Mouse (Mus musculus) heart, embryonic 13.5 days (tissue): ENCODE measurements around the gene Copa. TPM values are rescaled to one million over a fixed set of nuclear protein-coding genes. Genes with fewer than 3 reads are reported as not detected.
A peak's percentile ranks its signal among the peaks of the same experiment; 100 is the strongest.

Experiments used
- ATAC-seq: fragments of 200-750 bp; cut with Nextera tagmentation; 2 replicates; pipeline ENCODE4 v1.8.0; 2017; ENCODE audit warnings: moderate TSS enrichment; ENCODE audit not compliant: insufficient number of reproducible peaks, low FRiP score, low TSS enrichment; ENCODE audit errors: extremely low read depth
- H3K27ac ChIP-seq: fragments of 300-500 bp; sonication (generic); replicated peaks from 2 replicates; pipeline ENCODE4 v1.5.1; 2015; ENCODE audit warnings: moderate library complexity, mild to moderate bottlenecking, inconsistent platforms
- H3K27me3 ChIP-seq: fragments of 300-500 bp; sonication (generic); replicated peaks from 2 replicates; pipeline ENCODE4 v1.6.1; 2015; ENCODE audit warnings: mild to moderate bottlenecking, inconsistent platforms
- H3K36me3 ChIP-seq: fragments of 300-500 bp; sonication (generic); 2 replicates; pipeline ENCODE4 v1.6.1; 2015; ENCODE audit warnings: mild to moderate bottlenecking, inconsistent platforms
- H3K4me1 ChIP-seq: fragments of 300-500 bp; sonication (generic); 2 replicates; pipeline ENCODE4 v1.6.1; 2015; ENCODE audit warnings: inconsistent platforms
- H3K4me2 ChIP-seq: fragments of 300-500 bp; sonication (generic); 2 replicates; pipeline ENCODE4 v1.6.1; 2015; ENCODE audit warnings: inconsistent platforms, mild to moderate bottlenecking, moderate library complexity
- H3K4me3 ChIP-seq: fragments of 300-500 bp; sonication (generic); 2 replicates; pipeline ENCODE4 v1.5.1; 2015; ENCODE audit warnings: moderate library complexity, mild to moderate bottlenecking, inconsistent platforms
- H3K9ac ChIP-seq: fragments of 300-500 bp; sonication (generic); 2 replicates; pipeline ENCODE4 v1.6.1; 2015; ENCODE audit warnings: inconsistent platforms, mild to moderate bottlenecking, moderate library complexity
- H3K9me3 ChIP-seq: fragments of 300-500 bp; sonication (generic); 2 replicates; pipeline ENCODE4 v1.6.1; 2016; ENCODE audit warnings: inconsistent platforms
- WGBS: fragments of 180-500 bp; shearing (Covaris S2); methylation state at CpG from one replicate; pipeline ENCODE4 v1.1.7; 2015; ENCODE audit warnings: mixed read lengths; 5-methylcytosine and 5-hydroxymethylcytosine counted together
- polyA plus RNA-seq: library from polyadenylated mRNA; unstranded; fragments of >200 nt; fragmentation: Nextera tagmentation; extraction: Ambion mirVana; gene quantifications from 2 replicates; pipeline ENCODE4 v1.2.1, GENCODE M21; 2015

The Copa gene
- polyA plus RNA-seq, 1 experiment from 2014 or later: 163 TPM

- Histone ChIP-seq H3K36me3 (peaks cover 31% of the 10 kb centered on the region), H3K4me2 (peak within 1 kb of the TSS; percentile 70), H3K27me3 (no peaks in the 10 kb centered on the region), H3K27ac (peak within 1 kb of the TSS; percentile 98), H3K9me3 (no peaks in the 10 kb centered on the region), H3K4me3 (peak within 1 kb of the TSS; percentile 86), H3K4me1 (peaks cover 22% of the 10 kb centered on the region), H3K9ac (peak within 1 kb of the TSS; percentile 100)
- peak; percentile 98 for ATAC-seq
- under 1% methylated on average over 31 of the region's 42 CpGs for WGBS
Measured at GRCm38 (mm10) chr1:172147835-172148278, 65.5 kb downstream of the Copa start, which contains the start of gene Dcaf8. Dcaf8 (plus strand) TSS chr1:172148084.

GRCm38 (mm10) chr1:172148279-172148954, 66.1 kb downstream of the Copa start:
- 1% methylated on average over 40 of the region's 40 CpGs for WGBS
- Histone ChIP-seq H3K9ac (peak overlapping the region; percentile 100), H3K36me3 (peaks cover 36% of the 10 kb centered on the region)

GRCm38 (mm10) chr1:172148955-172149815, 66.9 kb downstream of the Copa start:
- H3K4me2 ChIP-seq: peak overlapping the region; percentile 70
- no peaks in the 10 kb centered on the region for H3K27me3 ChIP-seq
- H3K36me3 ChIP-seq: peaks cover 44% of the 10 kb centered on the region
- peak overlapping the region; percentile 98 for H3K27ac ChIP-seq
- peak overlapping the region; percentile 100 for H3K9ac ChIP-seq
- H3K9me3 ChIP-seq: no peaks in the 10 kb centered on the region
- peak overlapping the region; percentile 86 for H3K4me3 ChIP-seq
- WGBS: 13% methylated on average over 19 of the region's 19 CpGs
- no peak for ATAC-seq
- peaks cover 22% of the 10 kb centered on the region for H3K4me1 ChIP-seq

More at GRCm38 (mm10) chr1:172148279-172148954, 66.1 kb downstream of the Copa start:
- peak; percentile 31 for ATAC-seq
- Histone ChIP-seq H3K27ac (peak overlapping the region; percentile 98), H3K4me2 (peak overlapping the region; percentile 70), H3K4me1 (peaks cover 22% of the 10 kb centered on the region), H3K27me3 (no peaks in the 10 kb centered on the region), H3K4me3 (peak overlapping the region; percentile 86), H3K9me3 (no peaks in the 10 kb centered on the region)

GRCm38 (mm10) chr1:172154536-172154935, 72.2 kb downstream of the Copa start:
- Histone ChIP-seq H3K27ac (no peak overlapping the region), H3K4me3 (no peak overlapping the region), H3K9me3 (no peaks in the 10 kb centered on the region), H3K27me3 (no peaks in the 10 kb centered on the region), H3K36me3 (peaks cover 79% of the 10 kb centered on the region), H3K4me2 (no peak overlapping the region), H3K9ac (no peak overlapping the region), H3K4me1 (peaks cover 18% of the 10 kb centered on the region)
- WGBS: 89% methylated on average over 3 of the region's 3 CpGs
- ATAC-seq: no peak

GRCm38 (mm10) chr1:172155518-172155917, 73.2 kb downstream of the Copa start:
- H3K27ac ChIP-seq: no peak overlapping the region
- WGBS: 90% methylated on average over 3 of the region's 3 CpGs
- H3K4me3 ChIP-seq: no peak overlapping the region
- H3K9me3 ChIP-seq: no peaks in the 10 kb centered on the region
- H3K36me3 ChIP-seq: peaks cover 71% of the 10 kb centered on the region
- no peak overlapping the region for H3K9ac ChIP-seq
- no peak overlapping the region for H3K4me2 ChIP-seq
- H3K4me1 ChIP-seq: peaks cover 19% of the 10 kb centered on the region
- no peak for ATAC-seq
- H3K27me3 ChIP-seq: no peaks in the 10 kb centered on the region

- Histone ChIP-seq H3K36me3 (peaks cover 36% of the 10 kb centered on the region), H3K4me1 (peaks cover 40% of the 10 kb centered on the region), H3K27me3 (no peaks in the 10 kb centered on the region), H3K27ac (peak overlapping the region; percentile 87), H3K9ac (peak overlapping the region; percentile 17; the same call in 1 of the 2 replicates), H3K4me2 (peak overlapping the region; percentile 53), H3K9me3 (no peaks in the 10 kb centered on the region), H3K4me3 (no peak overlapping the region)
- WGBS: 32% methylated on average over 4 of the region's 4 CpGs
- no peak for ATAC-seq
Measured at GRCm38 (mm10) chr1:172159970-172160369, 77.6 kb downstream of the Copa start.

GRCm38 (mm10) chr1:172160508-172160907, 78.2 kb downstream of the Copa start:
- peak overlapping the region; percentile 53 for H3K4me2 ChIP-seq
- peak overlapping the region; percentile 87 for H3K27ac ChIP-seq
- peaks cover 36% of the 10 kb centered on the region for H3K36me3 ChIP-seq
- H3K9ac ChIP-seq: peak overlapping the region; percentile 17; the same call in 1 of the 2 replicates
- no peak overlapping the region for H3K4me3 ChIP-seq
- no peak for ATAC-seq
- peaks cover 40% of the 10 kb centered on the region for H3K4me1 ChIP-seq
- no peaks in the 10 kb centered on the region for H3K9me3 ChIP-seq
- H3K27me3 ChIP-seq: no peaks in the 10 kb centered on the region

- WGBS: 93% methylated on average over 1 of the region's 1 CpGs
Measured at GRCm38 (mm10) chr1:172162009-172162408, 79.7 kb downstream of the Copa start.

GRCm38 (mm10) chr1:172162959-172163358, 80.6 kb downstream of the Copa start:
- Histone ChIP-seq H3K36me3 (peaks cover 44% of the 10 kb centered on the region), H3K9me3 (no peaks in the 10 kb centered on the region), H3K9ac (0 out of 2 replicates have a peak overlapping the region, but pooled peaks have one; percentile 10), H3K27ac (no peak overlapping the region), H3K4me2 (no peak overlapping the region), H3K4me1 (peaks cover 40% of the 10 kb centered on the region), H3K27me3 (no peaks in the 10 kb centered on the region), H3K4me3 (no peak overlapping the region)
- ATAC-seq: no peak
- 88% methylated on average over 6 of the region's 6 CpGs for WGBS

More at GRCm38 (mm10) chr1:172162009-172162408, 79.7 kb downstream of the Copa start:
- Histone ChIP-seq H3K4me1 (peaks cover 40% of the 10 kb centered on the region), H3K9me3 (no peaks in the 10 kb centered on the region), H3K27me3 (no peaks in the 10 kb centered on the region), H3K27ac (no peak overlapping the region), H3K4me3 (no peak overlapping the region), H3K36me3 (peaks cover 37% of the 10 kb centered on the region), H3K9ac (no peak overlapping the region), H3K4me2 (no peak overlapping the region)
- no peak for ATAC-seq

- no peak for ATAC-seq
- no peak overlapping the region for H3K9ac ChIP-seq
- peaks cover 12% of the 10 kb centered on the region for H3K4me1 ChIP-seq
- H3K27me3 ChIP-seq: no peaks in the 10 kb centered on the region
- no peak overlapping the region for H3K4me2 ChIP-seq
- no peak overlapping the region for H3K4me3 ChIP-seq
- H3K27ac ChIP-seq: no peak overlapping the region
- H3K9me3 ChIP-seq: no peaks in the 10 kb centered on the region
- peaks cover 87% of the 10 kb centered on the region for H3K36me3 ChIP-seq
- 93% methylated on average over 5 of the region's 5 CpGs for WGBS
Measured at GRCm38 (mm10) chr1:172167911-172168310, 85.6 kb downstream of the Copa start.

GRCm38 (mm10) chr1:172169809-172170208, 87.5 kb downstream of the Copa start:
- 85% methylated on average over 5 of the region's 5 CpGs for WGBS
- Histone ChIP-seq H3K4me3 (no peak overlapping the region), H3K36me3 (peaks cover 97% of the 10 kb centered on the region), H3K4me2 (no peak overlapping the region), H3K9ac (no peak overlapping the region), H3K4me1 (peaks cover 11% of the 10 kb centered on the region), H3K27ac (no peak overlapping the region), H3K9me3 (no peaks in the 10 kb centered on the region), H3K27me3 (no peaks in the 10 kb centered on the region)
- ATAC-seq: no peak
